Mouse (Mus musculus) frontal cortex, postnatal 14 days (tissue): ENCODE results near the gene Schip1.
A peak's percentile ranks its signal among the peaks of the same experiment; 100 is the strongest.

Experiments
- DNase-seq, 2 experiments: peaks; one replicate each; pipeline ENCODE4 v3.0.0; 2022; ENCODE audit warnings: low spot score in 2 of 2

The Schip1 gene

DNA sequence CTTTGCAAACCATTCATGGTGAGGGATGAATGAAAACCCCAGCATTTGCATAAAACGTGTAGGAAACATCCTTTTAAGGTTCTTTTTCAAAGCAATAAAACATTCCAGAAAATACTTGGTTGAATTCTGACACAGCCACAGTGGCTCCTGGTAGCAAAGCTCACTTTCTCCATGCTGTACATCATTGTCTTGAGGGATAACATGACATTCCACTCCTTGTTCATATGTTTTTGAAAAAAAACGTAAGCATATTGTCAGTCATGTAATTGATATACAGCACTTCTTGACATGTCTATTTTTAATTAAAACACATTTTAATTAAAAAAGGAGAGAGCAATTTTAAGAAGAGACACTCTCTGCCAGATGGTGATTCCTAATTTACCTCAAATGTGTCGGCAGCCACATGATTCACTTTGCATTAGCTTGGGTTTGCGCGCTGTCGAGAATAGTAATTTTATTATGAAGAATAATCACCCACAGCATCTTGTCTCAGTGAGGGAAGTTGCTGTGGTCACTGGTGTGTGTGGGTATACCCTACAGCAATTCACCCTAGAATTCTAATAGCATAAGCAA is 61.8 kb downstream of the Schip1 start:
- no peak for DNase-seq

- DNase-seq, result no peak
Observed at GRCm38 (mm10) chr3:68130386-68130785, 65.8 kb downstream of the Schip1 start.

DNA sequence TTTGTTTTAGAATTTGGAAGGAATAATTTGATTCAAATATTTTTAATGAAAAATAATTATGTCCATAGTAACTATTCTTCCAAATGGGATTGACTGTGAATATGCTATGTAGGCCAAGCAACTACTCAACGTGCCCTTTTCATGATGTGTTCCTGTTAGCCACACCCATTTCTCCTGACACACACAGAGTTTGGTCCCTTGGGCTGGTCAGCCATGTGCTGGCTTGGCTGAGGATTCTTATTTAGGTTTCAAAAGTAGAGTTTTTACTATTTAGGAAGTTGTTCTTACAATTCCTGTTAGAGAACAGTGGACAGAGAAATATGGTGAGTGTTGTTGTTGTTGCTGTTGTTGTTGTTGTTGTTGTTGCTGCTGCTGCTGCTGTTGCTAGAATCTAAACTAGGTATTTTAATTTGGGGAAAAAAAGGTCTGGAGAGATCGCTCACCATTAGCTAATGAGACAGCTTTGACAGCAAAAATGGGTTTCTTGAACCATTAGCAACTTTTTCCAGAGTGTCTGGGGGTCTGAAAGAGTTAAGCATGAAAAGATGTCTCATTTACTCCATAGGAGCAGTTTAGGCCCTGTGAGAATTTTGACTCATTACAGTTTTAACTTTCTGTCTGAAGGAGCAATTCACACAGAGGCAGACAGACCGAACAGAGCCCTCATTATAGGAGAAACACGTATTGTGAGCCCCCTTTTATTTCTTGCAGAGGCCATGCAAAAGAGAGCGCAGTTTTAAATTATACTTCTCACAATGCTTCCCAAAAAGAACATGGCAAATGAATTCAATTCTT is 74.4 kb downstream of the Schip1 start:
- DNase-seq, result no peak

- DNase-seq, result no peak
Observed at GRCm38 (mm10) chr3:68150688-68151087, 86.1 kb downstream of the Schip1 start.

DNA sequence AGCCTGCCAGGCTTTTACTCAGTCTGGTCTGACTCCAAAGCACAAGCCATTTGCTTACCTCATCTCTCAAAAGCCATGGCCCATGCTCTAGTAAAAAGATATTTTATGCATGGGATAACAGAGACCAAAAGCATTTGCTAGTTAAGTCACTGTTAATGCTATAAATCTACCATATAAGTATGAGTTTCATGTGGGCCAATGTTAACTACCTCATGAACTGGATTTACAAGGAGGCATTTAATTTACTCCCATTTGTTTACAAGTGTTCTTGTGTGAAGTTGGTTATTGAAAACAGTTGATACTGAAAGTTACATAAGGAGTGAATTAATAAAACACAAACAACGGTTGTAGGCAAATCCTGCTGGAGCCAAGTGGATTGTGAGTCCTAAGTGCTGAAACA is 95.6 kb downstream of the Schip1 start:
- no peak for DNase-seq

DNA sequence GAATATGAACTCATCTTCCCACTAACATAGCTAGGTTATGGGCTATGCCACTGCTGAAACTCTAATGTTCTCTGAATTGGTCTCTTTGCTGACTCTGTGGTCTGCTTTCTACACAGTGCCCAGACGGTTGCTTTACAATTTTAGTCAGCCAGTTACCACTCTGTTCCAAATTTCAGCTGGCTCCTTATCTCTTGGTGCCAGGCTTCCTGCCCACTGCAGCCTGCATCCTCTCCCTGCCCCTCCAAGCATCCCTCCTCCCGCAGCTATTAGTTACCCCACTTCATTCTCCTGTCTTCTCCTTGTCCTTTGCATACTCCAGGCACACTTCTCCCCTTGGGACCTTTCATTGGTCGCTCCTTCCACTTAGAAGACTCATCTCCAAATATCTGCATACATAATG is 96.2 kb downstream of the Schip1 start:
- no peak for DNase-seq

DNA sequence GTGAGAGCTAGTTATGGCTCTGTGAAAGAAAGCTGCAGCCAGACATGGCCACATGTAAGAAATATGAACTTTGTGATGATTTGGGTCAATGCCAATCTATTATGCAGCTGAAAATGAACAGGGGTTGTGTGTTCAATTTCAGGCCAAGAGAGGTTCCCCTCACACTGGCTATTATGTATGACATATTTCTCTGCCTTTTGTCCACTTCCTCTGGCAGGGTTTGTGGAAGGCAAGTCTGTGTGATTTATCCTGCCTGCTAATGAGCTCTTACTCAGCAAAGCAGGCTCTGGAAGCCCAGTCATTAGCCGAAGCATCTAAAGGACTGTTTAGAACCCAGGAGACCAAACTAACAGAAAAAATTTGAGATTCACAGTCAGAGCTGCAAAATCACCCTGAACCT is 113.6 kb downstream of the Schip1 start:
- DNase-seq, result no peak

- no peak for DNase-seq
Observed at GRCm38 (mm10) chr3:68187471-68187870, 122.9 kb downstream of the Schip1 start.

- DNase-seq, result no peak
Observed at GRCm38 (mm10) chr3:68189100-68189499, 124.5 kb downstream of the Schip1 start.

DNA sequence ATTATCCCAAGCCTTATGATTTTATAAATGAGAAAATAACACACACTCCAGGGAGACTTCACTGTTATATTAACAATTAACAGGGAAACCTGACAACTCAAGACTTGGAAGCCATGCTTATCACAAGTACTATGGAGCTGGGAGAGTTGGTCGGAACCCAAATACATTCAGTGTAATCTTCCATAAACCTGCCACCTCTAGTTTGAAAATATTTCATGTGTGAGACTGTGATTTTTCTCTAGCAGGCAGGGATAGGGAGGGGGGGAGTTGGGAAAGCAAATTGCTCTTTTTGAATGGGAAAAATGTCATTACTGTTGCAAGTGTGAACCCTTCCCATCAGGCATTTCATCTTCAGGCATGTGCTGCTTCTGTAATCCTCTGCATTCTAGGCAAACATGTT is 132.3 kb downstream of the Schip1 start:
- DNase-seq, result no peak

DNA sequence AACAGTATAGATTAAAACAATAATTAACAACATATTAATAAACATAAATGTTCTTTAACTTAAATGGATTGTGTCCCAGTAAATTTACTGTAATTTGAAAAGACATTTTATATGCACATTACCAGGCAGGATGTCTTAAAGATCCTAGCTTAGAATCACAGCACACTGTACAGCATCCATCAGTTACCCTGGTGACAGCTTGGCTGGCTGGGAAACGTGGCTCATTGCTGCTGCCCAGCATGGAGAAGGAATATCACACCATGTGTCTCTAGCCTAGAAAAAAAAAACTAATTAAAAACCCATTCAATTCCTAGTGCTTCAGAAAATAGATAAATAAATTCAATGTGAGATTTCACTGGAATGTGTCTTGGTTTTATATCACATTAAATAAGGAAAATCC is 136.6 kb downstream of the Schip1 start:
- DNase-seq, result no peak

DNA sequence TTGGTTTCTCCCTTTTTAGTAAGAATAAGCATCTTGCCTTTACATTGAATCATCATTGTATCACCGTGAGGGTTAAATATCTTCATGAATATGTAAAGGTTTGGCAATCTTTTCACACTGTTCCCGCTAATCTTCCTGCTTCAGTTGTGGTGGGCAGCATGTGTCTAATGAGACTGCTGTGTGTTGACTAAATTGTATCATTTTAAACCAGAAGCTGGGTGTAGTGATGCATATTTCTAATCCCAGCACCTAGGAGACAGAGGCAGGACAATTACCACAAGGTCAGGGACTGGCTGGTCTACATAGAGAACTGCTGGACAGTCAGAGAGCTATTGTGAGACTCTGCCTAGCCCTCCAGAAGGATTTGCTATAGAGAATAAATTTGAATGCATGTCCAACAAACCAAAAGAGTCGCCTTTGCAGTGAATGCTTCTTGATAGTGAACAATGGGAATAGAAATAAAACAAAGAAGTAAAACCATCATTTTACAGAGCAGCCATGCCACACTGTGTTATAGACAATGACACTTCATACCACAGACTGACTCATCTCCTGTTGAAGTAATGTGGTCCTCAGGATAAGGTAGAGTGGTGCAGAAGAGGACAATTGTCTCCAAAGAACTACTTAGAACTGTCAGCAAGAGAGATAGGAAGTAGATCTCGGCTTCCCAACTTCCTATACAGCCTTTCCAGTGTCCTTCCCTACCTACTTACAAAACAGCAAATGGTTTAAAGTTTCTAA is 137.7 kb downstream of the Schip1 start:
- no peak for DNase-seq

DNA sequence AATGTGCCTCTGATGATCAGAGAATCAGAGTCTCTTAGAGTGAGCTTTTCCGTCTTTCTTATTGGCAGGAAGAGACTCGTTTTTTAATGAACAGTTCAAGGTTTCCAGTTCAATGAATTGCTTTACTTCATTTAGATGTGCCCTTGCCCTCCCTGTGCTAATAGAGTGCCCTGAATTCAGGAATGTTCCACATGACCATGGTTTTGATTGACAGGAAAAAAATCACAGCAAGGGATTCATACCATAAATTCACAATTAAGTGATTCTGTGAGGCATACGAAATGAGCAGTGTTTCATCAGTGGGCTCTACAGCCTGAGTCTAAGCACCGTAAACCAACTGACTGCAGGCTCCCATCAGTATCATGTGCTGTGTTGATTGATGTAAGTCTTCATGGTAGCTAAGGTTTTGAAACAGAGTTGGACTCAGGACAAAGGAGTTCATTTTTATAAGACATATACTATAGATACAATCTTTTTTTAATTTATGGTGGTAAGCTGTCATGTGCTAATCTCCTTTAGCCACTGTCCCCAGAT is 139.4 kb downstream of the Schip1 start:
- no peak for DNase-seq

DNA sequence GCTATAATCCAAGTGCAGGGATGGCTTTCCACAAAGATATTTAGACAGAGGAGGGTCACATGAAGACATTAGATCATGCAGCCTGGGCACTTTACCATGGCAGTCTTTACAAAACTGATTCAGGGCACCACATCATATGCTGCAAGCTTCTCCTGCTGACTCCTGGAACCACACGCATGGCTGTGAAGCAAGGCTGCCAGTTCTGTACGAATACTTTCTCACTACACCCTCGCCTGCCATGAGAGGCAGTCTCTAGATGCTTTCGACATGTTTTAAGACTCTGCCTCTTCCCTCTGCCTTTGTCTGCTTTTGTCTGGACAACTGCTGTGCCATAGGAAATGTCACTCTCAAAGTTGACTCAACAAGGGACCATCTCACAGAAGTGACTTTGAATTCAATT is 145.8 kb downstream of the Schip1 start:
- no peak for DNase-seq

- DNase-seq, result no peak
Observed at GRCm38 (mm10) chr3:68221452-68221851, 156.8 kb downstream of the Schip1 start.

GRCm38 (mm10) chr3:68239887-68240286 is 175.3 kb downstream of the Schip1 start:
- DNase-seq, result no peak

DNA sequence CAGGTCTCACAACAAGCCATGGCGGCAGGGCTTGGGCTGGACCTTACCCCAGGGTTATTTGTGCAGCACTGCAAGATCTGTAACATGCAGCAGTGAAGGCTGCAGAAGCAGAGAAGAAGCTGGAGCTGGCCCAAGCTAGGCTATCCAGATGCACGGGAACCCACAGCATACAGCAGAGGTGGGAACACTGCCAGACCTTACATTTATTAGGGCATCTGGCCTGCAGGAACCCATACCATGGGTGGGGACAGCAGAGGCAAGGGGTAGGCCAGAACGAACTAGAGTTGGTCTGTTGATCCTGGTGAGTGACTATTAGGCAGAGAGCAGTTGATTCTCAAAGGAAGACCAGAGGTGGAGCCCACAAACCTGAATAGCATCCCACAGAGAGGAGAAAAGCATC is 178.6 kb downstream of the Schip1 start:
- no peak for DNase-seq

DNA sequence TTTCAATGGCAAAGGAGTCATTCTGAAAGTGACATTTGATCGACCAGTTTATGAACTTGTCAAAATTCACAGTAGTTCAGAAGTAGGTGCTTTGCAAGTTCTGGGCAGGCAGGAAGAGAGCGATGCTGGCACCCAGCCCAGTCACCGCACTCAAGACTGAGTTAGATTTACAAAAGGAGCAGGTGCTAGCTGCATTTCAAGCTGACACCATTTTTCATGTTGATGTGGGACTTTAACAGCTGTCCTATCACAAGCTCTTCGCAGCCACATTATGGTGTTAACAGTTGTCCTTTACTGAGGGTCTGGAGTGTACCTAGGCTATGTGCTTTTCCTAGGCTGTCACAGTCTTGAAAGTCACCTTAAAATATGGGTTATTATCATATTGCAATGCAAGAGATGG is 181.6 kb downstream of the Schip1 start:
- peak in 1 of 2 experiments; percentile 10 for DNase-seq

GRCm38 (mm10) chr3:68250589-68250988 is 186.0 kb downstream of the Schip1 start:
- no peak for DNase-seq

DNA sequence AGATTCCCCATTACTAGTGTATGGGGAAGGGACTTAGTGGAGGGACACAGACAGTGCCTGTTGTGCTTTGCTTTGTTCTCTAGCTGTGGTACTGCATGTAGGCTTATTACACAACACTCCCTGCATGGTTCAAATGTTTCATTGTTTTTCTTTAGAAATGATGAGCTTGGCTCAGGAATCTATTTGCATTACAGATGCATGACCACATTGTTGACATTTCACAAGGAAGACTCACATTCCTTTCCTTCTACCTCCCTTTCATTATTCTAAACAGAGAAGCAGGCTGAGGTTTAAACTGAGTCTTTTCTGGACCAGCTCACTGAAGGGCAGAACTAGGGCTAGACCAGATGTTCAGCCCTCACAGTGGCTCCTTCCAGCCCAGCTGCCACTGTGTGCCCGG is 187.7 kb downstream of the Schip1 start:
- no peak for DNase-seq

DNA sequence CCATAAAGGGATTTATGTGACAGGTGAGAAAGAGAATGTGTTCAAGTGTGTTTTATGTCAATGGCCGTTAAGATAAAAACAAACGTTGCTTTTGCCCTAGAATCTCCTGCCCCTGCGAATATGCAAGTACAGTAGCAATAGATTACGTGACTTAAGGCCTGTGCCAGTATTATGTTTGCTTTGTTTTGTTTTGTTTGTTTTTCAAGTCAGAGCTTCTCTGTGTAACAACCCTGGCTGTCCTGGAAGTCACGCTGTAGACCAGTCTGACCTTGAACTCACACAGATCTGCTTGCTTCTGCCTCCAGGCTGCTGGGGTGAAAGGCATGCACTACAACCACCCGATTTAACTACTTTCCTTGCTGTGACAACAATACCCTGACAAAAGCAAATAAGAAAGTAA is 197.7 kb downstream of the Schip1 start:
- no peak for DNase-seq

DNA sequence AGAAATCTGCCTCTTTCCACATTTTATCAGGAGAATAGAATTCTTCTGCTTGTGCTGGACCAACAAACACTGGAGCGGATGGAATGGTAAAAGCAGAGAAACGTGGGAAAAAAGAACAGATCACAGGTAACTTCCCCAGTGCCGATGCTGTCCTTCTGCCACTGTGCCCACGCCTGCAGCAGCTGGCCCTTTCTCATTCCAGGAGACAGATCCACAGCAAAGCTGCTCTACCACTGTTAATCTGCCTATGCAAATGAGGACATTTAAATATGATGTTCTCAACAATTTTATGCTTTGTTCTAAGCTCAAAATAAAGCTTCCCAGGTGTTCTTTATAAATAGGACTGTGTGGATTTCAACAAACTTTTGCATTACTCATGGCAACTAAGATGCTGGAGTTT is 203.3 kb downstream of the Schip1 start:
- no peak for DNase-seq

GRCm38 (mm10) chr3:68269251-68269650 is 204.6 kb downstream of the Schip1 start:
- no peak for DNase-seq
